Mouse (Mus musculus) embryonic fibroblast, embryonic 13.5 days (primary cell): Measurements from ENCODE around the gene Syt13. TPM values are rescaled to one million over a fixed set of nuclear protein-coding genes. Genes with fewer than 3 reads are reported as not detected.
A peak's percentile ranks its signal among the peaks of the same experiment; 100 is the strongest.

ENCODE experiments used
- H3K27ac ChIP-seq: 2 replicates; pipeline ENCODE4 v1.5.1; 2012; ENCODE audit warnings: low read length, control low read depth, inconsistent platforms; ENCODE audit not compliant: insufficient read depth
- H3K4me1 ChIP-seq: 2 replicates; pipeline ENCODE4 v1.6.1; 2011; ENCODE audit warnings: low read length; ENCODE audit not compliant: control insufficient read depth, insufficient read depth
- H3K4me3 ChIP-seq: 2 replicates; pipeline ENCODE4 v1.5.1; 2011; ENCODE audit warnings: mild to moderate bottlenecking, control low read depth, low read length; ENCODE audit not compliant: insufficient read depth
- CTCF ChIP-seq: IDR thresholded peaks from 2 replicates; pipeline ENCODE4 v1.5.1; 2011; ENCODE audit warnings: mild to moderate bottlenecking, control low read depth, low read length, moderate library complexity, borderline replicate concordance; ENCODE audit not compliant: insufficient read depth
- POLR2A ChIP-seq: IDR thresholded peaks from 2 replicates; pipeline ENCODE4 v1.6.1; 2011; ENCODE audit warnings: low read depth, mild to moderate bottlenecking, control low read depth, low read length, moderate library complexity
- polyA plus RNA-seq: library from polyadenylated mRNA; stranded (reverse); fragments of >200 nt; gene quantifications from 2 replicates; pipeline ENCODE4 v1.2.4, GENCODE M21; 2011; ENCODE audit warnings: low read depth; ENCODE audit not compliant: missing spikeins, insufficient read length

Syt13 gene
- polyA plus RNA-seq, 1 experiment, result 13.4 TPM

DNA sequence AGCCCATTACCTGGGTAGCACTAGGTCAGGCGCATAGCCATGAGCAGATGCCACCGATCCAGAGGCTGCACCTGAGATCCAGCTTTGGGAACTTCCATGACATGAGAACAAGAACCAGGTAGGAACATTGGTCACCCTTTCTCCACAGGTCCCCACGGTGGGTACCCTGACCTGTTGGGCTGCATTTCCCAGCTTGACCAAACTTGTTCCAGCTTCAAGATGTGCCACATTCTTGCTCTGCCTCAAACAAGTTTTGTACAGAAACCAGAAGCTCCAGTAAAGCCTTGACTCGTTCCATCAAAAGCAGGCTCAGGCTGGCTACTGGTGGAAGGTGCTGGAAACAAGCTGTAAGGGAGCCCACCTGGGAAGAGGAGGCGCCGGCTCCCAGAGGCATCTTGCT, 29.9 kb upstream of the Syt13 start:
- TF ChIP-seq CTCF (no peak), POLR2A (no peak)
- H3K27ac ChIP-seq, result no peak overlapping the region

GRCm38 (mm10) chr2:92886862-92887261, 28.0 kb upstream of the Syt13 start:
- H3K4me1 ChIP-seq, result no peaks in the 10 kb centered on the region
- no peak overlapping the region for H3K27ac ChIP-seq
- H3K4me3 ChIP-seq, result no peak overlapping the region
- TF ChIP-seq CTCF (no peak), POLR2A (no peak)

More for the DNA sequence above, 29.9 kb upstream of the Syt13 start:
- H3K4me1 ChIP-seq, result no peaks in the 10 kb centered on the region
- H3K4me3 ChIP-seq, result no peak overlapping the region

DNA sequence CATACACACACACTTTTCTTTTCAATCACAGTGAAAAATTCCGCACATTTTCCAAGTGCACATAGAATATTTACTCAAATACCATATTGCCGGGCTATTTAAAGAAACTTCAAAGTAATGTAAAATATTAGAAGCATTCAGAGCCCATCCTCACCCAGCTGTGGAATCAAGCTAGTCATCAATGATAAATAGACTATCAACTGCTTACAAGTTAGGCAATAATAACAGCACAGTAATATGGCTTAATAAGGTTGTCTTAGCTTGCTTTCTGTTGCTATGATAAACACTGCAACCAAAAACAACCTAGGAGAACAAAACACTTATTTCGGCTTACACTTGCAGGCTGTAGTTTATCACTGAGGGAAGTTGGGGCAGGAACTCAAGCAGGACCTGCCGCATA, 22.4 kb upstream of the Syt13 start:
- no peak overlapping the region for H3K27ac ChIP-seq
- H3K4me1 ChIP-seq, result no peaks in the 10 kb centered on the region
- no peak overlapping the region for H3K4me3 ChIP-seq
- no peak for TF ChIP-seq CTCF

- no peak for TF ChIP-seq POLR2A
- no peak for TF ChIP-seq CTCF
- H3K4me1 ChIP-seq, result no peaks in the 10 kb centered on the region
Measured at GRCm38 (mm10) chr2:92903650-92904049, 11.2 kb upstream of the Syt13 start.

DNA sequence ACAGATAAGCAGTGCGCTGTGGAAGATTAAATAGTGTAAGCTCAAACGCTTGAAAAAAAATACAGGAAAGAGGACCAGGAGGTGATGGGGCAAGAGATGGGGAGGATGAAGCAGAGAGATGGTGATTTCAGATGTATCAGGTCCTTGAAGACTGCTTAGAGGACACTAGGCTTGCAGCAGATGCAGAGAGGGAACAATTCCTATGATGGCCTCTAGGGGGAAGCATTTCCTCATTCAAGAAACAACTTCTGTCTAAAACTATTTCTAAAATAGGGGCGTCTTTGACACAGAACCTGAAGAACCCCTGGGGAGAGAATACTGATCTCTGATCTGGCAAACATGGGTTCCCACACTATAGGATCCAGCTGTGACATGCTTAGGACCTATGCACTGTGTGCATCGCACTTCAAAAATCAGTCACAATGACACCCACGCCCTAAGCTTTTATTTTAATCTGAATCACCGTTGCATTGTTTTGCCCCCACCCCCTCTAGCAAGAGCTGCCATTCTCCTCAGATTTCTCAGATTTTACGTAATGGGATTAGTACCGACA, 10.5 kb upstream of the Syt13 start:
- Histone ChIP-seq H3K4me1 (no peaks in the 10 kb centered on the region), H3K4me3 (no peak overlapping the region), H3K27ac (no peak overlapping the region)
- no peak for TF ChIP-seq CTCF
- TF ChIP-seq POLR2A, result no peak

More at GRCm38 (mm10) chr2:92903650-92904049, 11.2 kb upstream of the Syt13 start:
- no peak overlapping the region for H3K4me3 ChIP-seq
- H3K27ac ChIP-seq, result no peak overlapping the region

DNA sequence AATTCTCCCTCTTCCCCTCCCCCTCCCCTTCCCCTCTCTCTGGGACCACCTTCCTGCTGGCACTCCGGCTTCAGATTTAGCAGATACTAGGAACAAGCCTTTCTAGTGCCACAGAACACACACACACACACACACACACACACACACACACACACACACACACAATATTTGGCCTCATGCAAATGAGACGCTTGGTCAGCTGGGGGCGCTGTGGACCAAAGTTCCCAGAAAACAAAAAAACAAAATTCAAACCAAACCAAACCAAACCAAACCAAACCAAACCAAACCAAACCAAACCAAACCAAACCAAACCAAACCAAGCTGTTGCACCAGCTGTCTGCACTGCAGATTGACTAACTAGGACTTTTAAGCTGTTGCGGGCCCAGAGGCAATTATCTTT, 4.5 kb upstream of the Syt13 start:
- Histone ChIP-seq H3K4me3 (no peak overlapping the region), H3K4me1 (no peaks in the 10 kb centered on the region), H3K27ac (no peak overlapping the region)
- TF ChIP-seq POLR2A, result no peak
- peak; percentile 27; the same call in 1 of the 2 replicates for TF ChIP-seq CTCF

DNA sequence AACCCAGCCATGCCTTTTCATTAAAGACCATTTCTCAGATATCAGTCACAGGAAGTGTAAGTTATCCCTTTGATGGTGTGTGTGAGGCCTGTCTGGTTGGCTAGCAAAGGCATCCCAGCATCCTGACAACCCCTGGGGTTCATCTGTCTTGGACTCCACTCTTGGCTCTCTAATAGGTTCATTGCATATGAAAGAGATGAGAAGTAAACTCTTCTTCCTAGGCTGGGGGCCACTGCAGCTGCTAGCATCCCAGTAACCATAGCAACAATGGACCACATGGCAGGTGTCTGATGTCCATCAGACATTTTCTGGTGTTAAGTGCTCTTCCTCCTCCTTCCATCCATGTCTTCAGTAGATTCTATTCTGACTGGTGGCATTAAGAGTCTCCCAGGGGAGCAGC, 2.6 kb upstream of the Syt13 start:
- Histone ChIP-seq H3K27ac (no peak overlapping the region), H3K4me3 (no peak overlapping the region), H3K4me1 (no peaks in the 10 kb centered on the region)
- TF ChIP-seq POLR2A (no peak), CTCF (no peak)

DNA sequence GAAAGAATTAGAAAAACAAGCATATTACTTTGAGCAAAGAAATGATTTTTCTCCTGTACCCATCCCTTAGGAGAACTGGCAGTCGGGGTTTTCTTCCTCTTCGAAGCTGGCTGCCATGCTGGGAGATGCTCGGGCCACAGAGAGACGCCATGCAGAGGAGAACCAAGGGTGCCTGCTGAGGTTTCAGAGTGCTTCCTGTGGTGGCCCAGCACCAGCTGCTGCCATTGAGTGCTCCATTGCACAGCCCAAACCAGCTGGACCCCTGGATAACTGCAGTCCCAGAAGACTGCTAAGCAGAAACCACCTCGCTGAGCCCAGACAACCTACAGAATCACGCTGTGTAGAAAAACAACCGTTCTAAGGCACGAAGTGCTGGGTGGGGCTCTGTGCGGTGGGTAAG, 1.6 kb upstream of the Syt13 start:
- Histone ChIP-seq H3K27ac (no peak overlapping the region), H3K4me3 (no peak overlapping the region), H3K4me1 (no peaks in the 10 kb centered on the region)
- TF ChIP-seq POLR2A, result no peak
- no peak for TF ChIP-seq CTCF

DNA sequence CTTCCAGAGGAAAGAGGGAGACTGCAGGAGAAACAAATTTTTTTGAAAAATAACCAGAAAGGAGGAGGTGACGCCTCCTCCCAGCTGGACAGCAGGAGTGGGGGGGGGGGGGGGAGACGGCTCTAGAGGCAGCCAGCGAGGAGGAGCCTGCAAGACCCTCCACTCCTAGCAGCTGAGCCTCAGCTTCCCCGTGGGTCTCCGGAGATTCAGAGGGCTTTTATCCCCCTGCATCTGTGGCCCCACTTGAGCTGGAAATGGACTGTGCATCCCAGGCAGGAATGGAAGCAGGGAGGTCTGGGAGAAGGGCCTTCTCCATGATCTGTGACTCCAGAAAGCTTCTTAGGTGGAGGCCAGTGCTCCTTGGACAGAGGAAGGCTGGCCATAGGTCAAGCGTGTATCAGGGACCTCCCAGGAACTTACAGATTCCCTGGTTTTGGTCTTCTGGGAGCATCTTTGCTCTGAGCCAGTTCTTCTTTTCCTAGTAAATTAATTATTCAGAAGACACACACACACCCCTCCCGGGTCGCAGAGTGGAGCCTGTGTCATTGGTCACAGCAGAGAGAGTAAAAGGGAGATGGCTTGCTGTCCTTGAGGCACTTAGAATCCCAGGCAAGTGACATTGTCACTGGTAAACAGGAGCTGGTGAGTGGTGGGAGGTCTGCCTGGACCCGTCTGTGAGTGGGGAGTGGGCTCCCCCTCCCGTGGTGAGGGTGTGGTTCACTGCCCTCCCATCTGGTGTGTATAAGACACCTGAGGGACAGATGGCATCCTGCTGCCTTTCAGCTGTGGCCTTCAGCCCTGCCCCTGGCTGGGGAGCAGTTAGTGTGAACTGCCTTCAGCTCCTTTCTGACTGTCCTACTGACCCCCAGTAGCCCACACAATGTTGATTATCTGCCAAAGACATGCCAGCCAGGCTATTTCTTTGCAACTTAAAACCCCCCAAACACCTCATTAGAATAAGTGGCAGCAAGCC, 1.0 kb downstream of the Syt13 start:
- Histone ChIP-seq H3K4me1 (no peaks in the 10 kb centered on the region), H3K4me3 (peak overlapping the region; percentile 23), H3K27ac (no peak overlapping the region)
- TF ChIP-seq POLR2A (no peak), CTCF (no peak)

- Histone ChIP-seq H3K27ac (no peak overlapping the region), H3K4me3 (no peak overlapping the region), H3K4me1 (no peaks in the 10 kb centered on the region)
- no peak for TF ChIP-seq POLR2A
- no peak for TF ChIP-seq CTCF
Measured at GRCm38 (mm10) chr2:92917405-92918142, 2.7 kb downstream of the Syt13 start.
